Mouse (Mus musculus): ENCODE data around the gene Klrb1b. TPM values are rescaled to one million over a fixed set of nuclear protein-coding genes. Genes with fewer than 3 reads are reported as not detected.
"Not testable (repeated sequence)": the region's sequence is repeated elsewhere in the genome, so short reads cannot be mapped to it uniquely, and the experiment has no call there.

Klrb1b gene
- total RNA-seq, 1 experiment, result not detected

DNA sequence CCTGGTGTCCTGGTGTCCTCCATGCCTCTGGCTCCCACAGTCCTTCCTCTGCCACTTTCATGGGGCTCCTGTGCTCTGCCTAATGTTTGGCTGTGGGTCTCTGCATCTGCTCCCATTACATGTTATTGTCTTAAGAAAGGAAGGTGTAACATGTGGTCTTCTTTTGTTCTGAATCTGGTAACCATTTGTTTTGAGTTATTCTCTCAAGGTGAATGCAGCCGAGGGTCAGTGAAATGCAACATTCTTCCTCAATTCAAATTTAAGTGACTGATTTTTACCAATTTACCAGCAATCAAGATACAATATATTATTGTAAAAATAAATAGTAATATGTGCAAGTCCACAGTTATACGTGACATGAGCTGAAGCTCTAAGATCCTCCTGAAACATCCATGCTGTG, 37.0 kb downstream of the Klrb1b start, which contains the start of gene Klrb1c:
Gene Klrb1c, minus strand, starts transcription at position 101 of the 400 bp plus-strand sequence.
- H3K4me1 ChIP-seq (ENCODE audit: control insufficient read depth in 2 of 2, insufficient read depth in 2 of 2, low read length in 2 of 2, poor library complexity in 1 of 2), result no peaks in the 10 kb centered on the region
- no peak for DNase-seq (ENCODE audit: low read depth, low spot score)
- no peaks in the 10 kb centered on the region for H3K9me3 ChIP-seq (ENCODE audit: control insufficient read depth, insufficient read depth, low read depth, low read length)
- TF ChIP-seq MAFK (IDR thresholded peaks at IDR 0.05; ENCODE audit: insufficient read depth, low read depth, low read length) (no peak), CHD2 (IDR thresholded peaks at IDR 0.05; ENCODE audit: low read depth, low read length) (no peak), HCFC1 (IDR thresholded peaks at IDR 0.05; ENCODE audit: borderline replicate concordance, insufficient read depth, low read length) (no peak), ZC3H11A (IDR thresholded peaks at IDR 0.05; ENCODE audit: borderline replicate concordance, low read depth, low read length) (no peak), ZNF384 (IDR thresholded peaks at IDR 0.05; ENCODE audit: low read depth, low read length) (no peak)
- no peak within 1 kb of the TSS for H3K9ac ChIP-seq (ENCODE audit: insufficient read depth, low read depth, low read length, poor library complexity, severe bottlenecking)
- in situ Hi-C loops (cut with MboI; ENCODE audit: low sequenced_read_pairs in 2 of 2, unreplicated experiment in 2 of 2), result loop anchor here in 1 of 2 experiments (5.0 kb wide), 1 partner anchor 167 kb away; the partner anchor contains the start of gene Klrb1a
- H3K36me3 ChIP-seq (ENCODE audit: control insufficient read depth, insufficient read depth, low read length, poor library complexity, severe bottlenecking), result no peaks in the 10 kb centered on the region
- H3K4me3 ChIP-seq (ENCODE audit: insufficient read depth in 1 of 2, low read depth in 1 of 2, low read length in 2 of 2, poor library complexity in 1 of 2, severe bottlenecking in 1 of 2), result no peak within 1 kb of the TSS
- H3K27ac ChIP-seq (ENCODE audit: insufficient read depth, low read depth, low read length, poor library complexity, severe bottlenecking), result no peak within 1 kb of the TSS

GRCm38 (mm10) chr6:128788517-128788916, 37.6 kb downstream of the Klrb1b start:
- Histone ChIP-seq H3K4me1 (ENCODE audit: control insufficient read depth in 2 of 2, insufficient read depth in 2 of 2, low read length in 2 of 2, poor library complexity in 1 of 2) (no peaks in the 10 kb centered on the region), H3K9ac (ENCODE audit: insufficient read depth, low read depth, low read length, poor library complexity, severe bottlenecking) (no peak overlapping the region), H3K27ac (ENCODE audit: insufficient read depth, low read depth, low read length, poor library complexity, severe bottlenecking) (no peak overlapping the region), H3K9me3 (ENCODE audit: control insufficient read depth, insufficient read depth, low read depth, low read length) (no peaks in the 10 kb centered on the region), H3K36me3 (ENCODE audit: control insufficient read depth, insufficient read depth, low read length, poor library complexity, severe bottlenecking) (no peaks in the 10 kb centered on the region), H3K4me3 (ENCODE audit: insufficient read depth in 1 of 2, low read depth in 1 of 2, low read length in 2 of 2, poor library complexity in 1 of 2, severe bottlenecking in 1 of 2) (no peak overlapping the region)
- in situ Hi-C loops (cut with MboI; ENCODE audit: low sequenced_read_pairs in 2 of 2, unreplicated experiment in 2 of 2), result loop anchor here in 1 of 2 experiments (5.0 kb wide), 1 partner anchor 166 kb away; the partner anchor contains the start of gene Klrb1a
- DNase-seq (ENCODE audit: low read depth, low spot score), result no peak
- no peak for TF ChIP-seq CHD2 (IDR thresholded peaks at IDR 0.05; ENCODE audit: low read depth, low read length)
- no peak for TF ChIP-seq ZNF384 (IDR thresholded peaks at IDR 0.05; ENCODE audit: low read depth, low read length)
- no peak for TF ChIP-seq MAFK (IDR thresholded peaks at IDR 0.05; ENCODE audit: insufficient read depth, low read depth, low read length)

- H3K9ac ChIP-seq (ENCODE audit: insufficient read depth, low read depth, low read length, poor library complexity, severe bottlenecking), result not testable (repeated sequence)
- in situ Hi-C loops (cut with MboI; ENCODE audit: low sequenced_read_pairs in 2 of 2, unreplicated experiment in 2 of 2), result loop anchor here in 1 of 2 experiments (5.0 kb wide), 1 partner anchor 164 kb away; the partner anchor contains the start of gene Klrb1a
Observed at GRCm38 (mm10) chr6:128786396-128786795, 39.7 kb downstream of the Klrb1b start.

GRCm38 (mm10) chr6:128769481-128770253, 56.5 kb downstream of the Klrb1b start:
- DNase-seq (ENCODE audit: low read depth, low spot score), result no peak
- Histone ChIP-seq H3K4me1 (ENCODE audit: control insufficient read depth in 2 of 2, insufficient read depth in 2 of 2, low read length in 2 of 2, poor library complexity in 1 of 2) (no peaks in the 10 kb centered on the region), H3K9me3 (ENCODE audit: control insufficient read depth, insufficient read depth, low read depth, low read length) (0 out of 2 replicates have a peak, but pooled peaks cover 1% of the 10 kb centered on the region), H3K9ac (ENCODE audit: insufficient read depth, low read depth, low read length, poor library complexity, severe bottlenecking) (no peak overlapping the region), H3K27ac (ENCODE audit: insufficient read depth, low read depth, low read length, poor library complexity, severe bottlenecking) (no peak overlapping the region), H3K36me3 (ENCODE audit: control insufficient read depth, insufficient read depth, low read length, poor library complexity, severe bottlenecking) (no peaks in the 10 kb centered on the region), H3K4me3 (ENCODE audit: insufficient read depth in 1 of 2, low read depth in 1 of 2, low read length in 2 of 2, poor library complexity in 1 of 2, severe bottlenecking in 1 of 2) (no peak overlapping the region)
- no peak for TF ChIP-seq CHD2 (IDR thresholded peaks at IDR 0.05; ENCODE audit: low read depth, low read length)
- TF ChIP-seq ZC3H11A (IDR thresholded peaks at IDR 0.05; ENCODE audit: borderline replicate concordance, low read depth, low read length), result no peak
- TF ChIP-seq ZNF384 (IDR thresholded peaks at IDR 0.05; ENCODE audit: low read depth, low read length), result no peak
- TF ChIP-seq HCFC1 (IDR thresholded peaks at IDR 0.05; ENCODE audit: borderline replicate concordance, insufficient read depth, low read length), result no peak
- TF ChIP-seq MAFK (IDR thresholded peaks at IDR 0.05; ENCODE audit: insufficient read depth, low read depth, low read length), result no peak
- in situ Hi-C loops (cut with MboI; ENCODE audit: low sequenced_read_pairs in 2 of 2, unreplicated experiment in 2 of 2), result no loop called here

More at GRCm38 (mm10) chr6:128786396-128786795, 39.7 kb downstream of the Klrb1b start:
- H3K9me3 ChIP-seq (ENCODE audit: control insufficient read depth, insufficient read depth, low read depth, low read length); H3K27ac ChIP-seq (ENCODE audit: insufficient read depth, low read depth, low read length, poor library complexity, severe bottlenecking); H3K4me1 ChIP-seq (ENCODE audit: control insufficient read depth in 2 of 2, insufficient read depth in 2 of 2, low read length in 2 of 2, poor library complexity in 1 of 2); H3K4me3 ChIP-seq (ENCODE audit: insufficient read depth in 1 of 2, low read depth in 1 of 2, low read length in 2 of 2, poor library complexity in 1 of 2, severe bottlenecking in 1 of 2); DNase-seq (ENCODE audit: low read depth, low spot score); H3K36me3 ChIP-seq (ENCODE audit: control insufficient read depth, insufficient read depth, low read length, poor library complexity, severe bottlenecking): not testable (repeated sequence)

Data from ES-E14 (cell line).